Mouse (Mus musculus) T-helper 2 cell (primary cell): ENCODE measurements around the gene Gal3st2c.
"Not testable (repeated sequence)": the region's sequence is repeated elsewhere in the genome, so short reads cannot be mapped to it uniquely, and the experiment has no call there.

Experiments
- in situ Hi-C: fragments of 300-600 bp; cut with MboI, MseI; formaldehyde crosslinking; loops from one replicate; pipeline ENCODE4 v1.15.1; 2025; ENCODE audit warnings: high pct_unique_total_duplicates

Gene Gal3st2c

GRCm38 (mm10) chr1:93990209-93990608, at the start of gene Gal3st2c:
Gal3st2c (plus strand) TSS chr1:93990509.
- in situ Hi-C loops, result loop anchor here (5.0 kb wide), 1 partner anchor 68 kb away; no protein-coding TSS in a partner anchor

- in situ Hi-C loops, result not testable (repeated sequence)
Observed at GRCm38 (mm10) chr1:93949087-93949486, 41.2 kb upstream of the Gal3st2c start.

GRCm38 (mm10) chr1:93966489-93966888, 23.8 kb upstream of the Gal3st2c start:
- in situ Hi-C loops, result loop anchor here (5.0 kb wide), 1 partner anchor 69 kb away; no protein-coding TSS in a partner anchor

GRCm38 (mm10) chr1:93970380-93970779, 19.9 kb upstream of the Gal3st2c start:
- in situ Hi-C loops, result not testable (repeated sequence)

- in situ Hi-C loops, result not testable (repeated sequence)
Observed at GRCm38 (mm10) chr1:93970797-93971196, 19.5 kb upstream of the Gal3st2c start.

- in situ Hi-C loops, result loop anchor here (5.0 kb wide), 1 partner anchor 107 kb away; no protein-coding TSS in a partner anchor
Observed at GRCm38 (mm10) chr1:93975764-93976163, 14.5 kb upstream of the Gal3st2c start.

GRCm38 (mm10) chr1:93978287-93978686, 12.0 kb upstream of the Gal3st2c start:
- in situ Hi-C loops, result loop anchor here (5.0 kb wide), 1 partner anchor 104 kb away; no protein-coding TSS in a partner anchor

- in situ Hi-C loops, result not testable (repeated sequence)
Observed at GRCm38 (mm10) chr1:93980932-93981331, 9.4 kb upstream of the Gal3st2c start.

- in situ Hi-C loops, result no loop called here
Observed at GRCm38 (mm10) chr1:93986167-93986566, 4.1 kb upstream of the Gal3st2c start.

GRCm38 (mm10) chr1:93988786-93989185, 1.5 kb upstream of the Gal3st2c start:
- in situ Hi-C loops, result no loop called here

GRCm38 (mm10) chr1:93991068-93991467, 759 bp downstream of the Gal3st2c start:
- in situ Hi-C loops, result loop anchor here (5.0 kb wide), 1 partner anchor 69 kb away; no protein-coding TSS in a partner anchor

GRCm38 (mm10) chr1:93991491-93991890, 1.2 kb downstream of the Gal3st2c start:
- in situ Hi-C loops, result loop anchor here (5.0 kb wide), 1 partner anchor 69 kb away; no protein-coding TSS in a partner anchor

GRCm38 (mm10) chr1:94001023-94001422, 10.7 kb downstream of the Gal3st2c start:
- in situ Hi-C loops, result no loop called here

GRCm38 (mm10) chr1:94005954-94006506, 15.7 kb downstream of the Gal3st2c start:
- in situ Hi-C loops, result loop anchor here (5.0 kb wide), 1 partner anchor 134 kb away; no protein-coding TSS in a partner anchor

- in situ Hi-C loops, result loop anchor here (5.0 kb wide), 1 partner anchor 137 kb away; no protein-coding TSS in a partner anchor
Observed at GRCm38 (mm10) chr1:94008826-94009225, 18.5 kb downstream of the Gal3st2c start.

- in situ Hi-C loops, result no loop called here
Observed at GRCm38 (mm10) chr1:94011643-94012042, 21.3 kb downstream of the Gal3st2c start.

- in situ Hi-C loops, result no loop called here
Observed at GRCm38 (mm10) chr1:94020151-94020550, 29.8 kb downstream of the Gal3st2c start, which contains the start of gene Neu4. Neu4 (plus strand) TSS chr1:94020451.

- in situ Hi-C loops, result loop anchor here (25.0 kb wide), 1 partner anchor 1635 kb away; the partner anchor contains the start of gene St8sia4
Observed at GRCm38 (mm10) chr1:94027506-94028108, 37.3 kb downstream of the Gal3st2c start.

- in situ Hi-C loops, result loop anchor here (25.0 kb wide), 1 partner anchor 1634 kb away; the partner anchor contains the start of gene St8sia4
Observed at GRCm38 (mm10) chr1:94028741-94029140, 38.4 kb downstream of the Gal3st2c start.

GRCm38 (mm10) chr1:94033075-94033602, 42.8 kb downstream of the Gal3st2c start:
- in situ Hi-C loops, result loop anchor here (25.0 kb wide), 1 partner anchor 1629 kb away; the partner anchor contains the start of gene St8sia4

GRCm38 (mm10) chr1:94034984-94035743, 44.9 kb downstream of the Gal3st2c start:
- in situ Hi-C loops, result loop anchor here (5.0 to 25.0 kb wide), 2 partner anchors 47 to 1627 kb away; partner anchors contain the start of gene St8sia4
